Mouse (Mus musculus): ENCODE measurements at regions not wholly inside any gene's neighbourhood (a gene's known extent, or its start where the extent isn't known, plus 50 kb on each side); places are given as distances from the start of the nearest gene placed in this dataset.

- TF ChIP-seq POLR2A (IDR thresholded peaks at IDR 0.05; ENCODE audit: borderline replicate concordance, low read depth, low read length), result no peak
- no peak for TF ChIP-seq CTCF (IDR thresholded peaks at IDR 0.05; ENCODE audit: low read depth, low read length)
Measured at GRCm38 (mm10) chr13:110517986-110518385, 123.1 kb downstream of the Plk2 start.
